Mouse (Mus musculus): ENCODE data around the gene Arid3b.
"Not testable (repeated sequence)": the region's sequence is repeated elsewhere in the genome, so short reads cannot be mapped to it uniquely, and the experiment has no call there.

Gene Arid3b

GRCm38 (mm10) chr9:57836581-57837170, at the start of gene Arid3b:
Arid3b (minus strand) TSS chr9:57836793.
- CTCF ChIA-PET = interaction anchor here (0.6 to 0.8 kb wide), 4 partner anchors 13 to 557 kb away, joined by 3 to 4 read pairs (median 3); no protein-coding TSS in a partner anchor

- CTCF ChIA-PET = interaction anchor here (1.0 kb wide), 1 partner anchor 21 kb away, joined by 4 read pairs; no protein-coding TSS in a partner anchor
Measured at GRCm38 (mm10) chr9:57883413-57883812, 46.8 kb upstream of the Arid3b start.

GRCm38 (mm10) chr9:57881781-57882180, 45.2 kb upstream of the Arid3b start:
- CTCF ChIA-PET = not testable (repeated sequence)

- CTCF ChIA-PET = no interaction called here
Measured at GRCm38 (mm10) chr9:57880278-57880677, 43.7 kb upstream of the Arid3b start.

- CTCF ChIA-PET = no interaction called here
Measured at GRCm38 (mm10) chr9:57879213-57879612, 42.6 kb upstream of the Arid3b start.

- CTCF ChIA-PET = no interaction called here
Measured at GRCm38 (mm10) chr9:57874994-57875393, 38.4 kb upstream of the Arid3b start.

DNA sequence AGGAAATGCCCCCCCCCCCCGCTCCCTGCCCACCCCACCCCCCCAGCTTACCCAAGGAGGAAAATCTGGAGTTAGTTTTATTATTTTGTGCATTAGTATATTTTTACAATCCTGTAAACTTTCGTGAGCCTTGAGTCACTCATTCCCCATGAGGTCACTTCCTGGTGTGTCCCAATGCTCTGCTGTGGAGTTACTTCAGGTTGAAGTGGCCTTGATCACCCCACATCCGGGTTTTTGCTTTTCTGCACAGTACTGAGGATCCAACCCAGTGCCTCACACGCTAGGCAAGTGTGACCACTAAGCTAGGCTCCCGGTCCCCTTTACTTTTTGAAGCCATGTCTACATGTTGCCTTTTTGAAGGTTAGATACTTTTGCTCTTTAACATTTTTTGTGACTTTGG, 37.5 kb upstream of the Arid3b start:
- CTCF ChIA-PET = no interaction called here

GRCm38 (mm10) chr9:57870273-57870816, 33.8 kb upstream of the Arid3b start:
- CTCF ChIA-PET = interaction anchor here (0.6 kb wide), 1 partner anchor 12 kb away, joined by 6 read pairs; no protein-coding TSS in a partner anchor

DNA sequence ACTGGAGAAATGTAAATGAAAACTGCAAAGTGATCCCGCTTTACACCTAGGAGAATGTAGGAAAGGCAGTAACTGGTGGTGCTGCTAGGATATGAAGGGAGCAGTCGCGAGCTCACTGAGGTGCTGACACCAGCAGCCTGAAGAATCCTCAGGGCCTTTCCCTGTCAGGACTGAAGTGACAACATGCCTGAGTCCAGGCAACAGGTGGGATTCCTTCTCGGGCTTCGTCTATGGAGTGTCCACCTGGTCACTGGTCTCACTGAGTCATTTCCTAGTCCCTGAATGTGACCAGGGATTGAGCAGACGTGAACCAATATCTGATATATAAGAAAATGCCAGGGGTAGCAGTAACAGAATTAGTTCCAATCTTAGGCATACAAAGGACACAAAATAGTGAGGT, 32.2 kb upstream of the Arid3b start:
- CTCF ChIA-PET = no interaction called here

DNA sequence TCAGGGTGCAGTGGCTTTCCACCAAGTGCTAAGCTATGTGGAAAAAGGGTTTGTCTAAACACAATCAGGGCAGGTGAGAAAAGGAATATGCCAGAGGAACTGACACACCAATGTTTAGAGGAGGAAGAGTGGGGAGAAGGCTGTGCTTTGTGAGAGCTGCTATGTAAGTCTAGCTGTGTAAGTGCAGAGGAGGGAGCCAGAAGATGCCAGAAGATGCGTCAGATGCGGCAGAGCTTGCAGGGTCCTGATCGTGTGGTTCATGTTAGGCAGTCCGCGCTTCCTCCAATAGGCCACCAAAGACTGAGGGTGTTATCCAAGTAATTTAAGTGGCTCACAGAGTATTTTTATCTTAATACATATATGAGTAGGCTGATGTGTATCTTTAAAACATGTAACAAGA, 31.3 kb upstream of the Arid3b start:
- CTCF ChIA-PET = interaction anchor here (0.6 kb wide), 1 partner anchor 337 kb away, joined by 16 read pairs; no protein-coding TSS in a partner anchor

- CTCF ChIA-PET = no interaction called here
Measured at GRCm38 (mm10) chr9:57867236-57867635, 30.6 kb upstream of the Arid3b start.

DNA sequence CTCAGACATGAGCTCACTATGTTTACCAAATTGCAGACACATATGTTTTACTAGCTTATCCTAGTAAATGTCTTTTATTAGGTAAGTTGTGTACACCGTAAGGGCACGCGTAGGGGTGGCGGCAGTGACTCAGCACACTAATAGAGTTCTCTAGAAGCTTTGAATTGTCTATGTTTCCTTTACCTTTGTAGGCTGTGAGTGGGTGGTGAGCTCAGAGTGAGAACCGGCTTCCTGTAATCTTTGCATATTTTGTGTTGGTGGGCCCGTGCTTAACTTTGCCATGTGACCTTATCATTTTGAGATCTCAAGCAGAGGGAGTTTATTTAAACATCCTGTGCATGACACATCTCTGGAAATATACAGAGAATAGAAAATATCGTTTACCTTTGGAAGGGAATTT, 29.9 kb upstream of the Arid3b start:
- CTCF ChIA-PET = no interaction called here

DNA sequence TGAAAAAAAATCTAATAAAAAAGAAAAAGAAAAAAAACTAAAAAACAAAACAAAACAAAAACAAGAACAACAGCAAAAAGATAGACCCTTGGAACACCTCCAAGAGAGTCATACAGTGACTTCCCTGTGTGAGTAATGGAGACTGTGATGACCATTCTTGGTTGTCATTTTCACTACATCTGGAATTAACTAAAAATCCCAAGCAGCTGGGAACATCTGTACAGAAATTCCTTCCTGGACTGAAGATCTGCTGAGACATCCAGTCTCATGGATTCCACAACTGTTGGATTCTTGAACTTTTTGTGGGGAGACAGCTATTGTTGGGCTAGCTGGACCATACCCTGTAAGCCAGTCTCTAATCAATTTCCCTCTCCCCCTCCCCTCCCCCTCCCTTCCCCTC, 27.7 kb upstream of the Arid3b start:
- CTCF ChIA-PET = interaction anchor here (1.3 kb wide), 1 partner anchor 72 kb away, joined by 4 read pairs; no protein-coding TSS in a partner anchor

DNA sequence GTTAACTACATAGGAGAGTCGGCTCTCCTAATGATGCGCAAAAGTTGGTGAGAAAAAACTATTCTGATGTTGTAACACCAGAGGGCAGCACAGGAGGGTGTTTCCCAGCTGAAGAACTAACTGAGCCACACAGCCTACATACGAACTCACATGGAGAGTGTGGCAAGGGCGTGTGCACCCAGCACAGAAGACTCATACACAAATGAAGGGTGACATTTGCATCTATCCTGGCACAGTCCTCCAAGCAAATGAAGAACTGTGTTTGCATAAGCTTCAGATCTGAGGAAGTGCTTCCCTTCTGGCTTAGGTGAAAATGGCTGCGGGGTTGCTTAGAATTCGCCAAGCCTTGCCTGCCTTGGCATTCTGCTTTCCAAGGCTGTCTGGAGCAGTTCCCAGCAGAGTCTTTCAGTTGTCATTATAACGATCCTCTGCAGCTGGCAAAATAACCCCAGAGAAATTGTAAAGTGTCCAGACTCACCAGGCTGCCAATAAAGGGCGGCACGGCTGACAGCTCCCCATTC, 25.4 kb upstream of the Arid3b start:
- CTCF ChIA-PET = interaction anchor here (0.8 to 1.4 kb wide), 3 partner anchors 66 to 135 kb away, joined by 3 to 8 read pairs (median 3); no protein-coding TSS in a partner anchor

GRCm38 (mm10) chr9:57856456-57856855, 19.9 kb upstream of the Arid3b start:
- CTCF ChIA-PET = no interaction called here

- CTCF ChIA-PET = interaction anchor here (0.7 to 0.8 kb wide), 3 partner anchors 22 to 83 kb away, joined by 3 to 23 read pairs (median 13); no protein-coding TSS in a partner anchor
Measured at GRCm38 (mm10) chr9:57854280-57854679, 17.7 kb upstream of the Arid3b start.

DNA sequence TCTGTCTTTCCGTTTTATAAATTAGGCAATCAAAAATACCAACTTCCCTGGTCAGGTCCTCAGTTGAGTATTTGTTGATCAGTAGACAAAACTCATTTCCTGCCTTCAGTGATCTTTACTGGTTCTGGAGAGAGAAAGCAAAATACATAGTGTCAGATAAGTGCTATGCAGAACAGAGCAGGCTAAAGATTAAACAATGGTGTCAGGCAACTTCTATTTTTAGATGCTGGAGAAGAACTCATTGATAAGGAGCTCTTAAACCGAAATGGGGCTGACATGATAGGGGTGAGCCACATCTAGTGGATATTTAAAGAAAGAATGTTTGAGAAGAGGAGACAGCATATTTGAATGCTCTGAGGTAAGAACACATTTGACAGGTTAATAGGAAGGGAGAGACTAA, 2.4 kb upstream of the Arid3b start:
- CTCF ChIA-PET = no interaction called here

DNA sequence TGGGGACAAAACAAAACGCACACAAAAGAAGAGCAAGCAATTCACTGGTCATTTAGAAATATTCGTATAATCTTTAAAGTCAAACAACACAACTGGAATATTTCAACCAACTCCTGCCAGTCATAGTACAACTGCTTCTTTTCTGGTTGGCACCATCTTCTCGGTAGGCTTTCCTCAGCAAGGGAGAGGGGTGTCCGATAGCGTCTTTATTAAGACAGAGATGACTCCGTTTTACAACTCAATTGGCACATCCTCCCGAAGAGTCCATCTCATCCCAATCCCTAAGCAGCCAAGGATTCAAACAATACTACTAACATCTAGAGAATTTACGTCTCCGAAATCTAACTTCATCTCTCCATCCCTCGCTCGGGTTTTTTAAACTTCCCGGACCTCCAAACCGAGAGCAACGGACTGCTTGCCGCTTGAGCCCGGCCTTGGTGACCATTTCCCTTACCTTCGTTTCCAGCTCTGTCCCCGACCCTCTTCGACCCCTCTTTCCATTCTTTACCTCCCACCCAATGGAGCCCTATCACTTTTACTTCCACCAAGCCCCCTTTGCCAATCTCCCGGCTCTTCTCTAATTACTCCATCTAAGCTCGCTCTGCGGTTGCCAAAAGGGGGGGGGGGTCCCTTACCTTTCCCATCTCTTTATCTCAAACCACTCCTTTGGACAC, 615 bp downstream of the Arid3b start:
- CTCF ChIA-PET = interaction anchor here (0.6 to 0.7 kb wide), 4 partner anchors 14 to 674 kb away, joined by 3 read pairs; no protein-coding TSS in a partner anchor

GRCm38 (mm10) chr9:57834629-57835417, 1.8 kb downstream of the Arid3b start:
- CTCF ChIA-PET = interaction anchor here (0.6 to 0.8 kb wide), 3 partner anchors 17 to 673 kb away, joined by 3 to 7 read pairs (median 5); no protein-coding TSS in a partner anchor

GRCm38 (mm10) chr9:57833762-57834471, 2.7 kb downstream of the Arid3b start:
- CTCF ChIA-PET = interaction anchor here (0.8 kb wide), 1 partner anchor 16 kb away, joined by 7 read pairs; no protein-coding TSS in a partner anchor
